Mouse (Mus musculus): ENCODE measurements at regions not wholly inside any gene's neighbourhood (a gene's known extent, or its start where the extent isn't known, plus 50 kb on each side); places are given as distances from the start of the nearest gene placed in this dataset.

DNA sequence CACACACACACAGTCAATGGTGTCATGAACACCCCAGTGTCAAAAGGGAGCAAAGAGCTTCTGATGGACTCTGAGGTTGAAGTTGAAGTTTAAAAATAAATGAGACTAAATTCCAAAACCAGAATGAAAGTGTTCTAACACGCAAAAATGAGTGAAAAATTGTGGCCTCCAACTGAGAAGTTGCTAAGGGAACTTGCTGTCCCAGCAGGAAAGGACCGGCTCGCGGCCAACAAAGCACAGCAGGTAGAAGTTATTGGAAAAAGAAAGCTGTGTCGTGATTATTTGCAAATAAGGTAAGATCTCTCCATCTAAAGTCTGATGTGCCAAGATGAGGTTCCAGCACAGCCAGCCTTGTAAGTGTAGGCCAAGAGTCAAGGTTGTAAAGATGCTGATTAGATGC, 169.7 kb downstream of the Nrp2 start:
- no peaks in the 10 kb centered on the region for H3K4me1 ChIP-seq (replicated peaks)
- no peak overlapping the region for H3K9ac ChIP-seq
- H3K36me3 ChIP-seq: no peaks in the 10 kb centered on the region
- H3K9me3 ChIP-seq: no peaks in the 10 kb centered on the region
- H3K27me3 ChIP-seq: no peaks in the 10 kb centered on the region
- WGBS: 63% methylated on average over 5 of the region's 5 CpGs
- H3K27ac ChIP-seq (replicated peaks): no peak overlapping the region
- H3K4me3 ChIP-seq: no peak overlapping the region
- no peak for ATAC-seq (ENCODE audit: low FRiP score, low read depth)
- H3K4me2 ChIP-seq: no peak overlapping the region

DNA sequence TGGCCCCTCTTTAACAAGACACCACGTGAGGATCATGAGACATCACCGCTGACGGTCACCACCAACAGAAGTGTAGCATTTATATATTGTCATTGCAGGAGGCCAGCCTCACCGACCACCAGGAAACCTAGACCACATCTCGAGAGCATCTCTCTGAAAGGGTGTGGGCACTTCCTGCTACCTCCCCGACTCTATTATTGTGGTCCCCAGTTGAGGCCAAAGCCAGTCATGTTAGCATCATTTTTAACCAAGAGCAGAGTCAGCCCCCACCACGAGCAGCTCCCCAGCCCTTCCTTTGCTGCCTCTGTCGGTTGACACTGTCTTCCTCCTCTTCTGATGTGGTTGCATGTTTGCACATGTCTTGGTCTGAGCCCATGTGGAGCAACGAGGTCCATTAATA, 172.5 kb downstream of the Nrp2 start:
- H3K9ac ChIP-seq: no peak overlapping the region
- H3K4me1 ChIP-seq (replicated peaks): no peaks in the 10 kb centered on the region
- no peak overlapping the region for H3K27ac ChIP-seq (replicated peaks)
- no peaks in the 10 kb centered on the region for H3K36me3 ChIP-seq
- no peaks in the 10 kb centered on the region for H3K9me3 ChIP-seq
- H3K27me3 ChIP-seq: no peaks in the 10 kb centered on the region
- no peak overlapping the region for H3K4me3 ChIP-seq
- no peak overlapping the region for H3K4me2 ChIP-seq
- no peak for ATAC-seq (ENCODE audit: low FRiP score, low read depth)
- 76% methylated on average over 9 of the region's 9 CpGs for WGBS

DNA sequence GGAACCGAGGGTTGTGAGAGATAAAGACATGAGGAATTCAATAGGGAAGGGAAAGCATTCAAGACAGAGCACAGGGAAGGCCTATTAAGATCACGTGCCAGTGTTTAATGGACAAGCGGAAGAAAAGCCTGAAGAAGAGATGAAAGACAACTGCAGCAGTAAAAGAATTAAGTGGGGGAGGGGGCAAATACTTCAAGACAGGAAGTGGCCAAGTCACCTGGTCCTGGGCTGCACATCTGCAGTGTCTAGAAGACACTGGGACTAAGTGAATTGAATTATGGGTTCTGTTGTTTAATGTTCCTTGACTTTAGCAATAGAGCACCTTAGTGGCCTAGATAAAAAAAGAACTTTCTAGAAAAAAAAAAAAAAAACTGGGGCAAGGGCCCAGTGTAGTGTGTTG, 173.6 kb downstream of the Nrp2 start:
- Histone ChIP-seq H3K4me2 (no peak overlapping the region), H3K4me3 (no peak overlapping the region), H3K4me1 (replicated peaks) (no peaks in the 10 kb centered on the region), H3K36me3 (no peaks in the 10 kb centered on the region), H3K9me3 (no peaks in the 10 kb centered on the region), H3K27me3 (no peaks in the 10 kb centered on the region), H3K9ac (no peak overlapping the region), H3K27ac (replicated peaks) (no peak overlapping the region)
- no peak for ATAC-seq (ENCODE audit: low FRiP score, low read depth)
- 71% methylated on average over 3 of the region's 3 CpGs for WGBS

DNA sequence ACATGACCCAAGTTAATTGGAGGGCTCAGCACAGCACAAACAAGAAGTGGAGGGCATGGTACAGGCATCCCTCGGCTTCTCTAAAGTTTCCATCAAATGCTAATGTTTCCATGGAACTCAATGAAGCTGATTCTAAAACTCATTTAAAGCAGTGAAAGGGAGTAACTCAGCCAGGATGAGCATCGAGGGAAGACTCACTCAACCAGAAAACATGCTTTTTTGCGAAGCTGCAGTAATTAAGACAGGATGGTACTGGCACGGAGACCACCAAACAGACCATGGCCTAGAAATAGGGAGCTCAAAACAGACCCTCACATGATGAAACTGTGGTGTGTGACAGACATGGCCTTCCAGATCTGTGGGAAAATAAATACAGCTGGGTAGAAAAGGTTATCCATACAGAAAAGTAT, 177.8 kb downstream of the Nrp2 start:
- no peaks in the 10 kb centered on the region for H3K9me3 ChIP-seq
- no peaks in the 10 kb centered on the region for H3K36me3 ChIP-seq
- H3K4me2 ChIP-seq: no peak overlapping the region
- peaks cover 11% of the 10 kb centered on the region; the same call in 1 of the 2 replicates for H3K4me1 ChIP-seq (replicated peaks)
- no peaks in the 10 kb centered on the region for H3K27me3 ChIP-seq
- no peak overlapping the region for H3K4me3 ChIP-seq
- WGBS: 12% methylated on average over 4 of the region's 4 CpGs
- H3K27ac ChIP-seq (replicated peaks): no peak overlapping the region
- ATAC-seq (ENCODE audit: low FRiP score, low read depth): no peak
- H3K9ac ChIP-seq: no peak overlapping the region

DNA sequence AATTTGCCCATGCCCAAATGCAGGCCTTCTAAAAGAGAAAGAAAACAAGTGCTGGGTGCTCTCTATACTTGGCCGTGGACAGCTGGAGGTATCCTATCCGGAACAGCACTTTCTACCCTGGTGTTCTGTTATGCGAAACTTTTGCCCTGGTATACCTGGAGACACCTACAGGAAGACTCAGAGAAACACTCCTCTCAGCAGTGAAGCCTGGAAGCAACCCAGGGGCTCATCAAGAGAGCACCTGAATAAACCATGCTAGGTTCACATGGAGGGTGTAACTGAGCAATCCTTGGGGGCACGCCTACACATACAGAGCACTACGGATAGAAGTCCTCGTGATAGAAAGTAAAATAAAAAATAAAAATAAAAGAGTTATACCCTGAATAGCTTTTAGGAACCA, 178.4 kb downstream of the Nrp2 start:
- no peak for ATAC-seq (ENCODE audit: low FRiP score, low read depth)
- Histone ChIP-seq H3K27me3 (no peaks in the 10 kb centered on the region), H3K27ac (replicated peaks) (no peak overlapping the region), H3K9me3 (no peaks in the 10 kb centered on the region), H3K9ac (no peak overlapping the region), H3K4me2 (no peak overlapping the region), H3K4me3 (no peak overlapping the region), H3K36me3 (no peaks in the 10 kb centered on the region), H3K4me1 (replicated peaks) (peaks cover 11% of the 10 kb centered on the region; the same call in 1 of the 2 replicates)
- 86% methylated on average over 6 of the region's 6 CpGs for WGBS

DNA sequence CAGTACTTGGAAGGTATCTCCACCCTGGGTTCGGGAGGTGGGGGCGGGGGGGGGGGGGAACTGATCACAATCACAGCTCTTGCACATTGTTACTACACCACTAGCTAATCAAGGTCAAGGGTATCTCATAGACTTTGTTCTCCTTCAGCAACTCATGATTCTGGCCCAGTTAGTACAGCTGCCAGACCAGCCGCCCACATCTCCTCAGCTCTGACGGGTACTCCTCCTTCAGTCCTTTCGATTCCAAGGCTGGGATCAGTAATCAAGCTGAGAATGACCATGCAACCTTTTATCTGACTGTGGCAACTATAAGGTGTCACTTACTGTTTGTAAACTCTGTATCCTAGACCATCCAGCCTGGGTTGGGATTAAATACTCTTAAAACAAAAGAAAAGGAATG, 178.9 kb downstream of the Nrp2 start:
- Histone ChIP-seq H3K4me3 (no peak overlapping the region), H3K27me3 (no peaks in the 10 kb centered on the region), H3K4me1 (replicated peaks) (peaks cover 11% of the 10 kb centered on the region; the same call in 1 of the 2 replicates), H3K4me2 (no peak overlapping the region), H3K9me3 (no peaks in the 10 kb centered on the region), H3K9ac (no peak overlapping the region), H3K27ac (replicated peaks) (no peak overlapping the region), H3K36me3 (no peaks in the 10 kb centered on the region)
- 96% methylated on average over 5 of the region's 5 CpGs for WGBS
- ATAC-seq (ENCODE audit: low FRiP score, low read depth): no peak

DNA sequence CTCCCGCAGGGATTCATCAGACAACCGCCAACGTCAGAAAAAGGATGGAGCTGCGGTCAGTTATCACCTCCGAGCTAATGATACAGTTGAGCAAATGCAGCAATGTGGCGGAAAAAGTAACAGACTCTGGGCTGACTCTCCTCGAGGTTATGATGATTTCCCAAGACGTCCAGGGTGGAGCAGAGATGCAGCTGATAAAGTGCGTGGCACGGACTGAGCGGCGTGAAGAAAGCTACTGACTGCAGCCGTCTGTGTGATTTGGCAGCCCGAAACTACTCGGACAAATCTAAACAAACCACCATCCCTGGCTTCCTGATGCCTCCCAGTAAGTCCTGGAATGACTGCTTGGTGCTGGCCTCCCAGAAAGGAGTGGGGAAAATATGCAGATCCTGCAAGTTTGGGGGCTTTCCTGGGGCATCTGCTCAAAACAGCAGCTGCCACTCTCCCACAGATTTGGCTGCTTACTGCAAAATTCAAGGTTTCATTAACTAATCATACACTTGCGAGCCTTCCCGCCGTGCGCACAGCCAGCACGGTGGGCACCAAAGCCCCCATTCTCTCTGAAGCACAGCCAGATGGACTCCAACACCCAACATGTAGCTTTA, 181.9 kb downstream of the Nrp2 start:
- Histone ChIP-seq H3K36me3 (no peaks in the 10 kb centered on the region), H3K4me1 (replicated peaks) (peaks cover 11% of the 10 kb centered on the region; the same call in 1 of the 2 replicates), H3K4me2 (0 out of 2 replicates have a peak overlapping the region, but pooled peaks have one; percentile 23), H3K27me3 (no peaks in the 10 kb centered on the region), H3K9ac (no peak overlapping the region), H3K4me3 (no peak overlapping the region), H3K9me3 (no peaks in the 10 kb centered on the region), H3K27ac (replicated peaks) (no peak overlapping the region)
- WGBS: 48% methylated on average over 20 of the region's 20 CpGs
- no peak for ATAC-seq (ENCODE audit: low FRiP score, low read depth)

DNA sequence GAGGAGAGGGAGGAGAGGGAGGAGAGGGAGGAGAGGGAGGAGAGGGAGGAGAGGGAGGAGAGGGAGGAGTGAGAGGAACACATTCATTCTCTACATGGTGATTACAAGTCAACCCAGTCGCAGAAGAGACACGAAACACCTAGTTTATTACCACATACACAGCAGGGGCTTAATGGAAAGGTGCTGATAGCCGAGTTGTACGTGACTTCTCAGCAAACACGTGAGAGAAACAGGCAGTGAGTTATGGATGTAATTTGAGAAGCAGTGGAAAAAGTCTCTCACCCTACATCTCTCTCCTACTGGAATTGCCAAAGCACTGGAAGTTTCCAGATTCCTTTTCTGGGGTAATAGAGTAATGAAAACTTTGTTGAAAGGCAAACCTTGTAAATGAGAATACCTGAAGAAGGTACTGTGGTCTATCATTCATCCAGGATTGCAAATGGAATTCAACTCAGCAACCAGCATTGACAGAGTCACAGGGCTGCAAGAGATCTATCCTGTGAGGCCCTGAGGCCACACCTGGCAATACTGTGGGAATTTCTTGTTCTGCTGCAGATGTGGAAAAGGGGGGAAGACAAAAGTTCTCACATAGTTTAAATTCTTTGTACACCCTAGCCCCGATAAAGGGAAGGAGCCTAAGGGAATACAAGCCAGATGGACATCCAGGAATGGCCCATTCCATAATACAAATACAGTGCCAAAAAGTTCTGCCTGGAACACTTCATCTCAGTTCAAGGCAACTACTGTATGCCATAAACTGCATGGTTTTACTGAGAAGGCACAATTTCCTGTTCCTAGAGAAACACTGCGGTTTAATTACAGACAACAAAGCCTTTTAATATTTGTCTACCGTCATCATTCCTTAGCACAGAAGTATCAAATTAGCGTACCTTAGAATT, 184.7 kb downstream of the Nrp2 start:
- H3K4me3 ChIP-seq: no peak overlapping the region
- no peaks in the 10 kb centered on the region for H3K36me3 ChIP-seq
- no peak for ATAC-seq (ENCODE audit: low FRiP score, low read depth)
- H3K4me1 ChIP-seq (replicated peaks): peaks cover 11% of the 10 kb centered on the region; the same call in 1 of the 2 replicates
- WGBS: 67% methylated on average over 9 of the region's 9 CpGs
- H3K4me2 ChIP-seq: no peak overlapping the region
- H3K9me3 ChIP-seq: no peaks in the 10 kb centered on the region
- H3K27me3 ChIP-seq: no peaks in the 10 kb centered on the region
- H3K27ac ChIP-seq (replicated peaks): no peak overlapping the region
- H3K9ac ChIP-seq: no peak overlapping the region

DNA sequence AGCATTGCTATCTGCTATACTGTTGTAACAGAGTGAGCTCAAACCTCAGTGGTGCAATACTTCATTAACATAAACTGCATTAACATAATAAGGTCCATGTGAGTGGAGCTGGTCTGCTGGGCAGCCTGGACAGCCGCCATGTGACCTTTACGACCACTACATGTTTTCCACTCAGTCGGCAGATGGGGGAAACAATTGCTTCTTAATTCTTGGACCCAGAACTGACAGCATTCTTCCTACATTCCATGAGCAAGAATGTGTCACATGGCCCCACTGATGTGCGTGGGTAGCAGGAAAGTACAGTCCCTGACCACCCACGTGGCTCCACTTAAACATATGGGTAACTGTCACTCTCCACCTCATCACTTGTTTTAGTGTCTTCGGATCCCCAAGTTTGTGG, 198.3 kb downstream of the Nrp2 start:
- no peak overlapping the region for H3K4me3 ChIP-seq
- H3K9me3 ChIP-seq: no peaks in the 10 kb centered on the region
- no peaks in the 10 kb centered on the region for H3K27me3 ChIP-seq
- WGBS: 41% methylated on average over 6 of the region's 6 CpGs
- H3K9ac ChIP-seq: no peak overlapping the region
- no peak overlapping the region for H3K27ac ChIP-seq (replicated peaks)
- H3K36me3 ChIP-seq: no peaks in the 10 kb centered on the region
- no peak for ATAC-seq (ENCODE audit: low FRiP score, low read depth)
- no peak overlapping the region for H3K4me2 ChIP-seq
- peaks cover 20% of the 10 kb centered on the region for H3K4me1 ChIP-seq (replicated peaks)

DNA sequence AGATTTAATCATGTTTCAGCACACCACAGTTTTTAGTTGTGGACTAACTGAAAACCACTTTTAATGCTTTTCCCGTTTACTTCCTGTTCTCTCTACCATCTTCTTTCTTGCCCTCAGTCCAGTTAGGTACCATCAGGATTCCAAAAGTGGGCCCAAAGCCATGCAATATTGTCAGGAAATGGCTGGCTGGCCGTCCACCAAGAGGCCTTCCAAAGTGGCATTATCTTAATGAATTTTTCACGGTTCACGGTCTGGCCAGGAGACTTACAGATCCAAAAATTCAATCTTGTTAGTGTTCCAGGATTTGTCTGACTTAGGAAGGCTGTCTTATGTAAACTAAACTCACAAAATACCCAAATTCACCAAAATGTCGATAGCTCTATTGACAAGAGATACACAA, 198.8 kb downstream of the Nrp2 start:
- Histone ChIP-seq H3K9me3 (no peaks in the 10 kb centered on the region), H3K27ac (replicated peaks) (no peak overlapping the region)
- 52% methylated on average over 5 of the region's 5 CpGs for WGBS

DNA sequence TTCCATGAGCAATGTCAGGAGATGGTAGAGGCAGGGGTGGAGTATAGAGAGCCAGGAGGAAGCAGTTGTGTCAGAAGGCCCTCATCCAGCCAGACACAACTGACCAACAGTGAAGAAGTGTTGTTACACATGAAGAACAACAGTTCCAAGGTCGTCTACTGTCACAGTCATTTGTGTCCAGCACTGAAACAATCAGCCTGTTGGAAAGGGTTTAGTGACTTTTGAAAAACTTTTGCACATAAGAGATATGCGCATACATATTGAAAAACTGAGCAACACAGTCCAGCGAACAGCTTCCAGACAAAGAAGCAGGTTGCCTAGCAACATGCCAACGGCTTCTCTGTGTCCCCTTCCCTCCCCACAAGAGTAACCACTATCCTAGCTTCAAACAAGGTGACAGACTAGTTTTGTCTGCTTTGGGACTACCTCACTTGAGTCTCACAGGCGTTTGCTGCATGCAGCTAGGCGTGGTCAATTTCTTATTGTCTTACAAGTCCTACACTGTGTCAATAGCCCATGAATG, 199.9 kb downstream of the Nrp2 start:
- peaks cover 20% of the 10 kb centered on the region for H3K4me1 ChIP-seq (replicated peaks)
- H3K27ac ChIP-seq (replicated peaks): no peak overlapping the region
- H3K4me3 ChIP-seq: no peak overlapping the region
- no peak for ATAC-seq (ENCODE audit: low FRiP score, low read depth)
- H3K27me3 ChIP-seq: no peaks in the 10 kb centered on the region
- no peak overlapping the region for H3K9ac ChIP-seq
- no peaks in the 10 kb centered on the region for H3K9me3 ChIP-seq
- no peaks in the 10 kb centered on the region for H3K36me3 ChIP-seq
- 28% methylated on average over 6 of the region's 6 CpGs for whole genome bisulfite sequencing
- no peak overlapping the region for H3K4me2 ChIP-seq

More for the DNA sequence above, 198.8 kb downstream of the Nrp2 start:
- H3K27me3 ChIP-seq: no peaks in the 10 kb centered on the region
- no peak overlapping the region for H3K9ac ChIP-seq
- no peak overlapping the region for H3K4me2 ChIP-seq
- no peak for ATAC-seq (ENCODE audit: low FRiP score, low read depth)
- H3K4me1 ChIP-seq (replicated peaks): peaks cover 20% of the 10 kb centered on the region
- H3K36me3 ChIP-seq: no peaks in the 10 kb centered on the region
- no peak overlapping the region for H3K4me3 ChIP-seq

DNA sequence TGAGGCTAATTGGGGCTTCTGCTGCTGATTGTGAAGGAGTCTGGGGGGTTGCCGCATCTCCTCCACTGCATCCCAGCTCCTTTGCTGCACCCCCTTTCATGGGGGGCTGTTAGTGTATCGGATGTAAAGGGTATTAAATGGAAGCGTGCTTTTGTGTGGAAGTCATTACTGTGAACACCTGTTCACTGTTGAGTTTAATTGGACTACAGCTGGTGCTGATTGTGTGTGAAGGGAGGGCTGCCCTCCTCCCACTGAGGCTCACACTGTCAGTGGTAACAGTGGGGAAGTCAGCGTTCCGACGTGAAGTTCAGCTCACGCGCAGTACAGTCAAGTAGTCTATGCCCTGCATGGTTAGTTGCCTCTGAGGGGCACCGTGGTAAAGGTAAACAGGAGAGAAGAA, 202.7 kb downstream of the Nrp2 start:
- no peak overlapping the region for H3K27ac ChIP-seq (replicated peaks)
- peaks cover 40% of the 10 kb centered on the region for H3K4me1 ChIP-seq (replicated peaks)
- H3K36me3 ChIP-seq: no peaks in the 10 kb centered on the region
- no peak overlapping the region for H3K9ac ChIP-seq
- ATAC-seq (ENCODE audit: low FRiP score, low read depth): 0 out of 2 replicates have a peak, but pooled peaks have one; percentile 53
- no peak overlapping the region for H3K4me2 ChIP-seq
- no peaks in the 10 kb centered on the region for H3K9me3 ChIP-seq
- WGBS: 37% methylated on average over 9 of the region's 9 CpGs
- no peaks in the 10 kb centered on the region for H3K27me3 ChIP-seq
- no peak overlapping the region for H3K4me3 ChIP-seq
